Comparison of ENCODE assay signal across 11 mouse cellular contexts in genomic region chr10:15759983-15760723, GRCm38 (mm10).
A peak's percentile ranks its signal among the peaks of the same experiment; 100 is the strongest.
DNase-seq lines count a peak whose midpoint lies in the region; ATAC-seq and TF ChIP-seq lines count a peak whose summit lies in the region.
"Had no signal": no experiment of that assay in that cellular context is flagged by ENCODE, and none has a peak within 500 bp of the region (broad histone marks: within the 10 kb centered on the region; RNA-seq: fewer than 3 reads in every experiment).

No protein-coding gene starts in this region.

- H3K27me3 ChIP-seq in heart, postnatal 0 days (ENCODE audit: control insufficient read depth, insufficient read depth, low read length): no peaks in the 10 kb centered on the region
- H3K27me3 ChIP-seq in kidney, embryonic 14.5 days (ENCODE audit: control insufficient read depth, insufficient read depth, low read length): no peaks in the 10 kb centered on the region
- H3K27me3 ChIP-seq: limb, embryonic 15.5 days had no signal

- H3K9me3 ChIP-seq in heart, postnatal 0 days (replicated peaks; ENCODE audit: control insufficient read depth, low read length): no peaks in the 10 kb centered on the region
- no peaks in the 10 kb centered on the region for H3K9me3 ChIP-seq in kidney, embryonic 14.5 days (ENCODE audit: control insufficient read depth, low read length)
- H3K9me3 ChIP-seq: limb, embryonic 15.5 days had no signal

- peak; percentile 60; the same call in 1 of the 2 replicates for ATAC-seq in heart, postnatal 0 days (ENCODE audit: insufficient read depth, low read depth)
- no peak for ATAC-seq in kidney, embryonic 14.5 days (ENCODE audit: low FRiP score, low TSS enrichment)
- no peak for ATAC-seq in erythroid progenitor cell, adult 5-6 weeks (replicated peaks; ENCODE audit: low FRiP score, poor library complexity, severe bottlenecking)
- ATAC-seq: CD4-positive, CD25-positive, alpha-beta regulatory T cell, adult 4 months had no signal

- TF ChIP-seq CTCF in heart, postnatal 0 days (IDR thresholded peaks at IDR 0.05; ENCODE audit: low read depth): no peak

- no peak overlapping the region; the same call in 1 of the 2 replicates for H3K9ac ChIP-seq in heart, postnatal 0 days (replicated peaks; ENCODE audit: low read depth, low read length)
- H3K9ac ChIP-seq in kidney, embryonic 14.5 days (ENCODE audit: low read depth, low read length): no peak overlapping the region
- H3K9ac ChIP-seq: limb, embryonic 15.5 days had no signal

- peak overlapping the region; percentile 31 for H3K27ac ChIP-seq in heart, postnatal 0 days (ENCODE audit: low read depth)
- no peak overlapping the region for H3K27ac ChIP-seq in kidney, embryonic 14.5 days (ENCODE audit: low read depth, low read length)
- H3K27ac ChIP-seq: limb, embryonic 15.5 days had no signal

- no peaks in the 10 kb centered on the region for H3K36me3 ChIP-seq in heart, postnatal 0 days (replicated peaks; ENCODE audit: control insufficient read depth, insufficient read depth, low read length)
- H3K36me3 ChIP-seq in kidney, embryonic 14.5 days (ENCODE audit: control insufficient read depth, insufficient read depth, low read length): no peaks in the 10 kb centered on the region
- H3K36me3 ChIP-seq: limb, embryonic 15.5 days had no signal

- WGBS in heart, postnatal 0 days: 21% methylated on average over 6 of the region's 6 CpGs
- WGBS in kidney, embryonic 14.5 days: 70% methylated on average over 6 of the region's 6 CpGs

- peak overlapping the region; percentile 52 for H3K4me2 ChIP-seq in heart, postnatal 0 days (ENCODE audit: low read depth, low read length)
- H3K4me2 ChIP-seq in kidney, embryonic 14.5 days (replicated peaks; ENCODE audit: low read depth, low read length): no peak overlapping the region
- H3K4me2 ChIP-seq: limb, embryonic 15.5 days had no signal

- no peaks in the 10 kb centered on the region for H3K4me1 ChIP-seq in heart, postnatal 0 days (ENCODE audit: control insufficient read depth, insufficient read depth)
- no peaks in the 10 kb centered on the region for H3K4me1 ChIP-seq in kidney, embryonic 14.5 days (ENCODE audit: control insufficient read depth, insufficient read depth, low read length)
- H3K4me1 ChIP-seq: limb, embryonic 15.5 days had no signal

- no peak for TF ChIP-seq EP300 in heart, postnatal 0 days (IDR thresholded peaks at IDR 0.05; ENCODE audit: low read depth)

- DNase-seq in heart, adult 18-20 months: peak; percentile 11 to 21
- DNase-seq in heart, postnatal 4 days: no peak
- DNase-seq in brain, adult 2 months (ENCODE audit: low read depth, low spot score): peak; percentile 54
- peak; percentile 36 for DNase-seq in heart, postnatal 0 days (ENCODE audit: low spot score)
- peak; percentile 12 for DNase-seq in lung, postnatal 25 days (ENCODE audit: low spot score)
- no peak for DNase-seq in testis, postnatal 14 days (ENCODE audit: low spot score)
- DNase-seq: cerebellum, adult 2 months had no signal

- peak overlapping the region; percentile 28 for H3K4me3 ChIP-seq in heart, postnatal 0 days (ENCODE audit: low read depth, low read length)
- no peak overlapping the region for H3K4me3 ChIP-seq in kidney, embryonic 14.5 days (ENCODE audit: low read length)
- H3K4me3 ChIP-seq: limb, embryonic 15.5 days had no signal

Comparison
In these comparisons a context has a peak if more than half of its experiments do, and no peak if none do; other contexts are left out.
1. DNase-seq: peak in heart, adult 18-20 months (2 of 2), brain, adult 2 months (single experiment), heart, postnatal 0 days (single experiment) and lung, postnatal 25 days (single experiment); none in heart, postnatal 4 days (single experiment) and testis, postnatal 14 days (single experiment).